Mouse (Mus musculus): Measurements from ENCODE around the gene Naa11.

DNA sequence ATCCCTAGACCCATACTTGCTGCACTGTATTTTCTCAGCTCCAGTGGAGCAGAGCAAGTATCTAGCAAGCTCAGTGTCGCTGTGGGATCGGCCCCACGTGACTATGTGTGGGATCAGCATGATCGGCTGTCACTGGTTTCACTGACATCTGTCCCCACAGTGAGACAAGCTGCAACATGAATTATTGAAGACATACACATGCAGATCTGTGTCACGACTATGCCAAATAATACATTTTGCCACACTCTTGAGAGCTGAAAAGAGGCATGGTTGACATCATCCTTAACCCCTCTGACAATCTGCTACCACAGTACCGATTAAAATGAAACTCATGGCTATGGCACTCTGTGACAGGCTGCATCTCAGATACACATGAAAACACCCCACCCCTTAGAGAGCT lies 23.7 kb upstream of the Naa11 start:
- no peak for TF ChIP-seq CTCF (IDR thresholded peaks at IDR 0.05; ENCODE audit: control insufficient read depth, insufficient read depth, insufficient read length)
- TF ChIP-seq MAX (IDR thresholded peaks at IDR 0.05), result no peak
- TF ChIP-seq MYOD1 (IDR thresholded peaks at IDR 0.05; ENCODE audit: control insufficient read depth, insufficient read length, low read depth), result no peak
- no peak for TF ChIP-seq MYOG (IDR thresholded peaks at IDR 0.05; ENCODE audit: control insufficient read depth, extremely low read depth, insufficient read length)
- no peak for TF ChIP-seq FOSL1 (IDR thresholded peaks at IDR 0.05; ENCODE audit: insufficient read depth, low read length, poor library complexity, severe bottlenecking)
- no peak for TF ChIP-seq USF1 (IDR thresholded peaks at IDR 0.05; ENCODE audit: low read depth)
- TF ChIP-seq CEBPB (IDR thresholded peaks at IDR 0.05; ENCODE audit: low read depth), result no peak

Data from C2C12 (cell line).